Mouse (Mus musculus) testis, adult 2 months (tissue): ENCODE results near the gene Ehd4.

Experiments used
- CTCF ChIP-seq: fragments of 200-500 bp; IDR thresholded peaks from 2 replicates; pipeline ENCODE4 v1.5.1; 2012; ENCODE audit warnings: low read depth, mild to moderate bottlenecking, inconsistent platforms, low read length, moderate library complexity; ENCODE audit not compliant: control insufficient read depth, insufficient read depth, insufficient replicate concordance
- POLR2A ChIP-seq: fragments of 200-500 bp; IDR thresholded peaks from 2 replicates; pipeline ENCODE4 v1.6.1; 2012; ENCODE audit warnings: low read depth, mild to moderate bottlenecking, inconsistent platforms, low read length, moderate library complexity; ENCODE audit not compliant: control insufficient read depth

- no peak for TF ChIP-seq CTCF
- no peak for TF ChIP-seq POLR2A
Measured at GRCm38 (mm10) chr2:120095171-120095570, 59.2 kb downstream of the Ehd4 start.
